Mouse (Mus musculus) forebrain, embryonic 11.5 days (tissue): ENCODE results near the gene Ccdc183. TPM values are rescaled to one million over a fixed set of nuclear protein-coding genes. Genes with fewer than 3 reads are reported as not detected.

Source experiments
- ATAC-seq: fragments of 200-750 bp; cut with Nextera tagmentation; replicated peaks from 2 replicates; pipeline ENCODE4 v1.8.0; 2017; ENCODE audit warnings: moderate TSS enrichment; ENCODE audit not compliant: low FRiP score
- DNase-seq: peaks from one replicate; pipeline ENCODE4 v3.0.0-alpha.2; 2017; ENCODE audit warnings: low spot score
- H3K27ac ChIP-seq: fragments of 300-500 bp; sonication (generic); 2 replicates; pipeline ENCODE4 v1.5.1; 2014; ENCODE audit warnings: low read depth, low read length
- H3K27me3 ChIP-seq: fragments of 300-500 bp; sonication (generic); 2 replicates; pipeline ENCODE4 v1.6.1; 2014; ENCODE audit warnings: mild to moderate bottlenecking, low read length, mixed read lengths; ENCODE audit not compliant: control insufficient read depth, insufficient read depth
- H3K36me3 ChIP-seq: fragments of 300-500 bp; sonication (generic); 2 replicates; pipeline ENCODE4 v1.6.1; 2014; ENCODE audit warnings: mild to moderate bottlenecking, low read length, moderate library complexity, mixed read lengths; ENCODE audit not compliant: control insufficient read depth, insufficient read depth
- H3K4me1 ChIP-seq: fragments of 300-500 bp; sonication (generic); replicated peaks from 2 replicates; pipeline ENCODE4 v1.6.1; 2014; ENCODE audit warnings: low read length, mixed read lengths; ENCODE audit not compliant: control insufficient read depth, insufficient read depth
- H3K4me2 ChIP-seq: fragments of 300-500 bp; sonication (generic); 2 replicates; pipeline ENCODE4 v1.6.1; 2014; ENCODE audit warnings: low read depth, mild to moderate bottlenecking, low read length, moderate library complexity, mixed read lengths; ENCODE audit not compliant: severe bottlenecking
- H3K4me3 ChIP-seq: fragments of 300-500 bp; sonication (generic); 2 replicates; pipeline ENCODE4 v1.5.1; 2014; ENCODE audit warnings: low read depth, low read length
- H3K9ac ChIP-seq: fragments of 300-500 bp; sonication (generic); 2 replicates; pipeline ENCODE4 v1.6.1; 2014; ENCODE audit warnings: low read length
- H3K9me3 ChIP-seq: fragments of 300-500 bp; sonication (generic); 2 replicates; pipeline ENCODE4 v1.6.1; 2016; ENCODE audit warnings: low read length, mixed read lengths; ENCODE audit not compliant: control insufficient read depth
- WGBS: fragments of 180-500 bp; shearing (Covaris S2); extraction: QIAGEN DNeasy Blood & Tissue Kit; methylation state at CpG from one replicate; pipeline ENCODE4 v1.1.7; 2014; 5-methylcytosine and 5-hydroxymethylcytosine counted together
- polyA plus RNA-seq: library from polyadenylated mRNA; unstranded; fragments of >200 nt; fragmentation: Nextera tagmentation; extraction: Ambion mirVana; gene quantifications from 2 replicates; pipeline ENCODE4 v1.2.1, GENCODE M21; 2014

Ccdc183 gene
- polyA plus RNA-seq, 1 experiment from 2014 or later, result 0.21 TPM

- Histone ChIP-seq H3K9ac (peak overlapping the region; percentile 87), H3K36me3 (peaks cover 21% of the 10 kb centered on the region; the same call in 1 of the 2 replicates), H3K27me3 (no peaks in the 10 kb centered on the region), H3K9me3 (no peaks in the 10 kb centered on the region), H3K27ac (no peak overlapping the region), H3K4me2 (peak overlapping the region; percentile 98), H3K4me3 (peak overlapping the region; percentile 94), H3K4me1 (peaks cover 9% of the 10 kb centered on the region)
- ATAC-seq (no peak), DNase-seq (no peak)
- 76% methylated on average over 6 of the region's 6 CpGs for WGBS
Observed at GRCm38 (mm10) chr2:25558774-25559173, 58.7 kb downstream of the Ccdc183 start.

Other genes with a start within 250 kb of the Ccdc183 start
- gene Sapcd2, start 245.4 kb downstream of the Ccdc183 start, polyA plus RNA-seq, result 79.0 and 85.0 TPM in 2 replicates
- 0.23 TPM in 1 of 2 replicates, not detected in the other for gene Entpd2, start 221.8 kb downstream of the Ccdc183 start, polyA plus RNA-seq
- 120 and 128 TPM in 2 replicates for gene Npdc1, start 218.3 kb downstream of the Ccdc183 start, polyA plus RNA-seq
- not detected in 2 replicates for gene Fut7, start 194.4 kb downstream of the Ccdc183 start, polyA plus RNA-seq
- gene Abca2, start 189.0 kb downstream of the Ccdc183 start, polyA plus RNA-seq, result 9.9 and 10.2 TPM in 2 replicates
- 0.61 and 0.77 TPM in 2 replicates for gene Clic3, start 160.8 kb downstream of the Ccdc183 start, polyA plus RNA-seq
- 22.9 and 24.2 TPM in 2 replicates for gene Paxx, start 156.6 kb downstream of the Ccdc183 start, polyA plus RNA-seq
- gene Ptgds, start 147.6 kb downstream of the Ccdc183 start, polyA plus RNA-seq, result 0.69 and 0.73 TPM in 2 replicates
- not detected in 2 replicates for gene Lcn12, start 123.8 kb downstream of the Ccdc183 start, polyA plus RNA-seq
- gene Fbxw5, start 116.9 kb downstream of the Ccdc183 start, polyA plus RNA-seq, result 96.1 and 102 TPM in 2 replicates
- 5.5 and 5.9 TPM in 2 replicates for gene C8g, start 116.0 kb downstream of the Ccdc183 start, polyA plus RNA-seq
- 37.2 and 40.1 TPM in 2 replicates for gene Traf2, start 70.7 kb downstream of the Ccdc183 start, polyA plus RNA-seq
- 353 and 371 TPM in 2 replicates for gene Edf1, start 59.8 kb downstream of the Ccdc183 start, polyA plus RNA-seq
- 1.3 and 5.0 TPM in 2 replicates for gene Mamdc4, start 42.8 kb downstream of the Ccdc183 start, polyA plus RNA-seq
- 144 and 164 TPM in 2 replicates for gene Phpt1, start 42.5 kb downstream of the Ccdc183 start, polyA plus RNA-seq
- 0.28 and 0.69 TPM in 2 replicates for gene Ajm1, start 35.9 kb downstream of the Ccdc183 start, polyA plus RNA-seq
- gene Rabl6, start 9.2 kb downstream of the Ccdc183 start, polyA plus RNA-seq, result 77.1 and 81.5 TPM in 2 replicates
- gene Tmem141, start 4.3 kb upstream of the Ccdc183 start, polyA plus RNA-seq, result 12.6 and 17.9 TPM in 2 replicates
- gene Fcna, start 10.4 kb upstream of the Ccdc183 start, polyA plus RNA-seq, result 0.95 and 0.97 TPM in 2 replicates
- gene Lcn8, start 35.4 kb upstream of the Ccdc183 start, polyA plus RNA-seq, result not detected in 2 replicates
- gene Lcn5, start 40.3 kb upstream of the Ccdc183 start, polyA plus RNA-seq, result not detected in 2 replicates
- not detected in 2 replicates for gene Lcn6, start 59.1 kb upstream of the Ccdc183 start, polyA plus RNA-seq
- not detected in 2 replicates for gene Lcn10, start 65.0 kb upstream of the Ccdc183 start, polyA plus RNA-seq
- gene Obp2a, start 82.4 kb upstream of the Ccdc183 start, polyA plus RNA-seq, result not detected in 2 replicates
- gene Bmyc, start 89.1 kb upstream of the Ccdc183 start, polyA plus RNA-seq, result 68.5 and 71.2 TPM in 2 replicates
- gene Obp2b, start 119.3 kb upstream of the Ccdc183 start, polyA plus RNA-seq, result not detected in 2 replicates
- gene Lcn3, start 147.9 kb upstream of the Ccdc183 start, polyA plus RNA-seq, result not detected in 2 replicates
- gene Lcn11, start 159.3 kb upstream of the Ccdc183 start, polyA plus RNA-seq, result not detected in 2 replicates
- not detected in 2 replicates for gene Gm13539, start 164.6 kb upstream of the Ccdc183 start, polyA plus RNA-seq
- gene Glt6d1, start 198.2 kb upstream of the Ccdc183 start, polyA plus RNA-seq, result not detected in 2 replicates
- gene Lcn9, start 205.5 kb upstream of the Ccdc183 start, polyA plus RNA-seq, result not detected in 2 replicates
- gene Sohlh1, start 229.6 kb upstream of the Ccdc183 start, polyA plus RNA-seq, result not detected in 2 replicates
- gene Kcnt1, start 246.1 kb upstream of the Ccdc183 start, polyA plus RNA-seq, result 0.53 and 1.0 TPM in 2 replicates